Mouse (Mus musculus) testis, postnatal 10 days (tissue): ENCODE results near the gene Dytn.
"Not testable (repeated sequence)": the region's sequence is repeated elsewhere in the genome, so short reads cannot be mapped to it uniquely, and the experiment has no call there.

Experiments
- DNase-seq: peaks from one replicate; pipeline ENCODE4 v3.0.0; 2021; ENCODE audit warnings: low spot score

Gene Dytn

DNA sequence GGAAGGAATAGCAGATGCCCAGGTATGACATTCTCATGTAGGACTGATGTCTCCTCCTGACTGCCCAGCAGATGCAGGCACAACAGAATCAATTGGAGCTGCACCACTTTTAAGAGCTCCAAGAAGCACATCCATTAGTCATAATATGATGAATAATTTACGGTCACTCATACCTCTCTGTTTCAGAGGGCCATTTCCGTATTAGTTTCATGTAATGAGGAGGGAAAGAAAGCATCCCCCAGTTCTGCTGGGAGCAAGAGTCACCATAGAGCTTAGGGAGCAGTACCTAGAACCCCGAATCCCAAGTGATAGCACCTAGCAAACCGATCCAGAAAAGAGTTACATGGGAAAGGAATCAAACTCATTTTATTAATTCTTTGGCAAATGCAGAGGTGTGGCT lies at the start of gene Dytn:
Gene Dytn, minus strand, starts transcription at position 101 of the 400 bp plus-strand sequence.
- DNase-seq: no peak

DNA sequence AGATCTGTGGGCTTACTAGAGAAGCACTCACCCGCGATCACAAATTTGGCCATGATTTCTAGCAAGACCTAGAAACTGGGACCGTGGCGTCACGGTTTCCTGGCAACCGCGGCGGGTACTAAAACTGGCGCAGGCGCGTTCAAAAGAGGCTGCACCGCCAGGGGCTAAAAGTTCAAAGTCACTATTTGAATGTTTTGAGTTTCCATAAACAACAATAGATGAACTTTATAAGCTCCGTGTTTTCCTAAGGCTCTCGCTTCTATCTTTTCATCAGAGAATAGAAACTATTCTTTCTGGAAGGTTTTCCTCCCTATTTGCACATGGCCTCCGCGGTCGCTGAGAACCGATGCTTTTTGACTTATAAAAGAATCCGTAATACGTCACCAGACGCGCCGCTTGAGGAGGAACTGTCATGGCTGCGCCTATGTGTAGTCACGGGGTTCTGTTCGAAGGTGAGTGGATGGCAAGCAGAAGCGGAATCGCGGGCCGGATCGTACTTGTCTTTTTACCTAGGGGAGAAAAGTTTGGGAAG lies 43.6 kb upstream of the Dytn start, which contains the start of the genes Mdh1b and Fastkd2:
Gene Mdh1b, minus strand, starts transcription at position 79 of the 532 bp plus-strand sequence.
Gene Fastkd2, plus strand, starts transcription at position 375 of the 532 bp plus-strand sequence.
- DNase-seq: peak; percentile 86

DNA sequence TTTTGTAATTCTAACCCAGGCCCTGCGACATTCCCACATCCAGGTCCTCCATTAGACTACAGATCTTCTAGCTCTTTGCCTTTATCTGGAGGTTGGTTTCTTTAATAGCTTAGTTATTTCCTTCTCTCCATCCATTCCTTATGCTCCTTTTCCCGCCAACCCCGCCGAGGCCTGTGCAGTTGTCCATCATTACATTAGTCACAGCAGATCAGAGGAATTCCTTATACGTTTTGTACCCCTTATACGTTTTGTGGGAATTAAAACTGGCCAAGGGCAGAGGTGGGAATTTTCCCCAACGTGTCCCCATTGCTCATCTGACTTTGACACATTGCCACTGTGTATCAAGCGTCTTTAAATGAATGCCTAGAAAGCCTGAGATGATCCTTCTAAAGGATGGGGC lies 43.1 kb upstream of the Dytn start:
- DNase-seq: no peak

DNA sequence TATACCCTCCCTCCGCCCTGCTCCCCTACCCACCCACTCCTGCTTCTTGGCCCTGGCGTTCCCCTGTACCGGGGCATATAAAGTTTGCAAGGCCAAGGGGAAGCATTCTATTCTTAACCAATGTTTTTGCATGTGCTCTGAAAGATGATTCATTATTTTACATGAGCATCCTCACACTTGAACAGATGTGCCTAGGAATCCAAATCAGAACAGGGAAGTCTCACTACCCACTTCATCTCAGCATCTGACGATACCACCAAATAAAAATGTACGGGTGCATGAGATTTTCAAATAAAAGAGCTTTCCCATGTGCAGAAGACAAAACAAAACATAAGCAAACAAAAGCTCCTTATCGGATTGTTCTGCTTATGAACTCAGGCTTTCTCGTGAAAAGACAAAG lies 33.4 kb upstream of the Dytn start:
- DNase-seq: no peak

DNA sequence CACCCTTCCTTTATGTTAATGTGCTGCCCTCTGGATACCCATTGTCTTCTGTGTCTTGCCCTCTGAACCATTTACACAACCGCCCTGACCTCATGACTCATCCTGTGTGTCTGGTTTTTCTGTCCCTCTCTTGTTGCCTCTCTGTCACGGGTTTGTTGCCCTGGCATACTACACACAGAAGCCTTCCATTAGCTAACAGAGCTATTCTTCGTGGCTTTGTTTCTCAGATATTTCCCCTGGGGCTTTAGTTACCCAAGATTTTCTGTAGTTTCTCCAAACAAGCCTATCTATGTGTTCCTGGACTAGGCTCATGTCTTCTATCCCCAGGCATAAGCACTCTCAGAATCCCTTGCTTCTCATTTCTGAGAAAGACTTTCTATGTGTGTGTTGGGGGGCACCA lies 22.1 kb upstream of the Dytn start:
- DNase-seq: no peak

DNA sequence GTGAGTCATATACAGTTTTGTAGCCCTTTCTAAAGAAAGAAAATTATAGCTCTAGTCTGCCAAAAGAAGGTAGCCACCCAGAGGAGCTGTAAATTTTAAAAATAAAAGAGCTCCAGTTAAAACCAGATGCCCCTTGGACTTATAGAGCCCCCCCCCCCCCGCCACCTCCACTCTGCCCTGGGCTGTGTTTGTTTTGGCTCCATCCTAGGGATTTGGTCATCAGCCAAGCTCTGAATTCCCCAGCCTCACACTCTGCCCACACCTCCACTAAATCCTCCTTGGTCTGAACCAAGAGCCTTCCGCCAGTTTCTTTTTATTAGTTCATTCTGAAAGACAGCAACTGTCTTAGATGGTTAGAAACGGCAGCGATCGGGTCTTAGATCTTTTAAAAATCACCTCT lies 19.0 kb upstream of the Dytn start:
- DNase-seq: no peak

DNA sequence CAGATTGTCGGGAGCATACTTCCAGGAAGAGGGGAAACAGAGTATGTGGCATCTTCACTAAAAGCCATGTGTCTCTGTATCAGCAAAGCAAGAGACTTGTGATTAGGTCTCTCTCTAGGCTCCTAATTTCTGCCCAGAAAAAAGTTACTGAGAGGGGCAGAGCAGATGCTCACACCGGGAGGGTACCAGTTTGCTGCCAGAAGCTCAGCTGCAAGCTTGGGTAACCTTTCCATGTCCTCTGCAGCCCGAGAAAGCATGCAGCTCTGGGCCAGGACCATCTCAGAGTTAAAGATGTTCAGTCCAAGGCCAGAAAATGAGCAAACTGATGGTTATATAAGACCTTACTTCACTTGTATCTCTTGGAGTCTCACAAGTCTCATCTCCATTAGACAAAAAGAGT lies 10.1 kb upstream of the Dytn start:
- DNase-seq: no peak

DNA sequence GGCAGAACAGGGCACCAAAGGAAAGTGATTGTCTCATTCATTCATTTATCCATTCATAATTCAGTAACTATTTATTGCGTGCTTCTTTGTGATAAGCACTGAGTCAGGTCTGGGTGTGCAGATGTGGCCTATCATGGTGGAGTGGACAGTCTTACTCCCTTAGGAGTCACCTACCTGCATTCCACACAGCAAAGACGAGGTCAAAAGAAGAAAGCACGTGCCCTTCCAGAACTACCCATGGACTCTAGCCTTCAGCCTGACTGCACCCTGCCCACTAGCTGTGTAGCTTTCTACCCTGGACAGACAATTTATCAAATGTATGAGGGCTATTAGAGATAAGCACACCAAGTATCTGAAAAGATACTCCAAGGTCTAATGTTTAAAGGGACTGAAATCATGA lies 10.8 kb downstream of the Dytn start:
- DNase-seq: no peak

DNA sequence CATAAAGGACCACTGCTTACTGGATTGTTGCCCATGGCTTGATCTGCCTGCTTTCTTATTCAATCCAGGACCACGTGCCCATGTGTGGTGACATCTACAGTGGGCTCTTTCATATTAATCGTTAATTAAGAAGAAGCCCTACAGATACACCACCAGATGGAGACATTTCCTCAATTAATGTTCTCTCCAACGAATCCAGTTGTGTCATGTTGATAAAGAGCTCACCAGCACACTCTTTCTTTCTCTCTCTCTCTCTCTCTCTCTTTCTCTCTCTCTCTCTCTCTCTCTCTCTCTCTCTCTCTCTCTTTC lies 17.9 kb downstream of the Dytn start:
- DNase-seq: no peak

DNA sequence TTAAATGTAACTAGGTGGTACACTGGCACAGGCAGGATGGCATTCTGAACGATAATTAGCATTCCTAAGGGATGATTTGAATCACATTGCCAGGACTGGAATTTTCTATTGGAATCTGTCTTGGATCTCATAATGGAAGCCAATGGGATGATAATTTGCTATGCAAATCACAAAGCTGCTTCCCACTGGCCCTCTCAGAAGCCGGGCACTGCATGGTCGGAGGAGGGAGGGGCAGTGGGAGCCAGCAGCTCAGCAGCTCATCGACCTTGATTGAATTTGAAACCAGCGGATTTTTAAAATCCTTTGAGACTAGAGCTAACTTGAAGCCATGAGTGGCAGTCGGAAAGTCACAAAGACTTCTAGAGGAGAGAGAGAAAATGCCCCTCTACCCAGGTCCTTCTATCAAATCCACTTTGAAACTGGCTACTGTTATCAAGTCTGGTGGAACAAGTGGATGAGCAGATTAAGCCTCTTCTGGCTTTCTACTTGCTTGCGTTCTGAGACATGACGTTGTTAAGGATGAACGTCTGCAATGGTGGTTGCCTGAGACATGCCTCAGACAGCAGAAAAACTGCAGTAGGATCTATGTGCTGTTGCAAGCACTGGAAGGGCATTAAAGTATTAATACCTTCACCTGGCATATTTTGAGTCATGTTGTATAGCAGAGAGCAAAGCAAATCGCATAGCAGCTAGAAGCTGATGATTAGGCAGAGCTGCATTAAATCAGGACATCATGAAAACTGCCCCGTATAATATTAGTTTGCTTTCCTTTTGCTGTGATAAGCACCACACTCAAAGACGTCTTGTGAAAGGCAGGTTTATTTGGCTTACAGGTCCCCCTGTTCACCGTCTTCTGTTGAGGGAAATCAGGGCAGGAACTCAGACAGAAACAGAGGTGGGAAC lies 18.5 kb downstream of the Dytn start:
- no peak for DNase-seq

DNA sequence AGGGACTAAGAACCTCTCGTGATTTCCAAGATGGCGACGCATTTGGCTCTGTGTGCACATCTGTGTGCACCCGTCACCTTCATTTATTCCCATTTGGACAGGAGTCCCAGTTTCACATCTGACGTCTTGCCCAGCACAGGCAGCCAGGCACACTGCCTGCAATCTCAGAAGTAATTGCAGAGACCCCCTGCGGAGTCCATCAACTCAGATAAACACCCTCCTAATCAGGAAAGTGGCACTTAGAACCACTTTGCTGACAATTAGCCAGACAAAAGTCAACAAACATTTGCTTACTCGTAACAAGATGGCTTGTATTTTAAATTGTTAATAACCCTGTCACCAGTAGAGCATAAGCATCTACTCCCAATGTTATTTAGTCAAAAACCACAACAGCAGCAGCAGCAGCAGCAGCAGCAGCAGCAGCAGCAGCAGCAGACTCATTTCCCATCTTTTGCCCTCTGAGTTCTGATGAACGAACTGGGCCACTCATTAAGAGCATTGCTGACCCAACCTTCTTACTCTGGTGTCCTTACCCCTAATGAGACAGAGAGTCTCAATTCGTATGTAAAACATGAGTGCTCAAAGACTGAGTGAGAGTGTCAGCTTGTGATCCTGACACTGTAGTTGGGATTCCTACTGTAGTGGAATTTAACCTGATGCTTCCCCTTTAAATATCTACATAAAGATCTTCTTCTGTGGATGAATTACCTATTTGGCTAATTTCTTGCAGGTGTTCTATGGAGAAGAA lies 19.4 kb downstream of the Dytn start:
- DNase-seq: no peak

DNA sequence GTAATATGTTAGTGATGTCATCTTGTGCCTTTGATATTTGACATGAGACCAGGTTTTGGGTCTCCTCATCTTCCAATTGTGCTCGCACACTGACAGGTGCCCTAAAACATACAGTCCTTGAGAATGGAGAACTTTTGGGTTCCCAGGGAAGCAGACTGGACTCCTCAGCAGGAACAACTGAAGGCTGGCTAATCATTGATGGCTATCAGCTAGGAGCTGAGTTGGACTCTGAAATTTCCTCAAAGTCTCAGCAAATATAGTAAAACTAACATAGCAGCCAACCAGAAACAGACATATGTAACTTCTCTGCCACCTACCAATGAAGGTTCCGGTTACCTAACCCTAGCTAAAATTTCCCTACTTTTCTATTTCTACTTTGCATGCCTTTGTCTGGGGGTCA lies 20.6 kb downstream of the Dytn start:
- no peak for DNase-seq

DNA sequence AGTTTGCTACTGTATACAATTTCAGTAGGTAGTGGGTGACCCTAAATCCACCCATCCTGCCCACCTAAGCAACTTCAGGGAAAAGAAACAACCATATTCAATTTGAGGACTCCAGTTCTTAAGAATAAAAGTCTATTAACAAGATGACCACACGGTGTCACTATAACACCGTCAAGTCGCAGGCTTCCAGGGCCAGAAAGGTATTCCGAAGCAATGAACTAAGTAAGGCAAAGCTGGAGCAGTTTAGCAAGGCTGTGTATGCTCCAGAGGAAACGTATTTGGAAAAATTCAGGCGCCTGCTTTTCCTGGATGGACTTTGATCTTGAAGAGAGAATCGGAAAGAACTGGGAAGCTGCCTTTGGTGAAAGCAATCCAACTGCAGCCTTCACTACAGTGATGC lies 27.1 kb downstream of the Dytn start:
- no peak for DNase-seq

DNA sequence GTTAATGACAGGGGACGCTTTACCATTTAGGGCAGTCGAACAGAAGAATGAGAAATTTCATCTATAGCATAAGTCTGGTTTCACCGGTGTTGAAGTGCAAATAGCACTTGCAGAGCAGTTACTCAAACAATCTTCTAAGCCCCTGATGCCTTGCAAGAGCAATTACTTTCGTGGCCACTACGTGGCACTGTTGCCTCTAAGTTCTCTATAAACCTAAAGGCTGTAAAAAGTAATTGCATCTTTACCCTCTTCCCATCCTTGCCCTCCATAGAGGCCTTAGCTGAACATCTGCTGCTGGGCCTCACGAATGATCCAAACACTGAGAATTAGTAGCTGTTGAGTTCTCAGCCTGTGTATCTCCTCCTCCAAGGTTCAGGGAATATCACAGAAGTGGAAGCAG lies 28.7 kb downstream of the Dytn start:
- peak; percentile 76 for DNase-seq

DNA sequence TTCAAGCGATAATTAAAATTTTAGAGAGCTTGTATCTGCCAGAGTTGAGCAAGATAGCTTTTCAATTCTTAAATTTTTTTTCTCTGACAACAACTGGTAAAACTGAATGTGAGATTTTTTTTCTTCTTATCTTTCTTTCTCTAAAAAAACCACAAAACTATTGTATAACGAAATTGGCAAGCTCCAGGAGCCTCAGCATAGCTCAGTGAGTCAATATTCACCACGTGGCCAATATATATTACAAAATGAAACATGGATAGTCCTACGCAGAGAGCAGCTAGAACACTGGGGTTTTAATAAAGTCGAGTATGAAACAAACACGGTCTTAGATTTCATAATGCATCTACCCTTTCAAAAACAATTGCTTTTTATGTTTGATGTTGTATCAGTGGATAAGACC lies 46.8 kb downstream of the Dytn start:
- no peak for DNase-seq

DNA sequence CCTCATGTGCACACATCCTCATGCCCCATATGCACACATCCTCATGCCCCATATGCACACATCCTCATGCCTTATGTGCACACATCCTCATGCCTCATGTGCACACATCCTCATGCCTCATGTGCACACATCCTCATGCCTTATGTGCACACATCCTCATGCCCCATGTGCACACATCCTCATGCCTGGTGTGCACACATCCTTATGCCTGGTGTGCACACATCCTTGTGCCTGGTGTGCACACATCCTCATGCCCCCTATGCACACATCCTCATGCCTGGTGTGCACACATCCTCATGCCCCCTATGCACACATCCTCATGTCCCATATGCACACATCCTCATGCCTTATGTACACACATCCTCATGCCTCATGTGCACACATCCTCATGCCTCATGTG lies 56.3 kb downstream of the Dytn start:
- DNase-seq: not testable (repeated sequence)

DNA sequence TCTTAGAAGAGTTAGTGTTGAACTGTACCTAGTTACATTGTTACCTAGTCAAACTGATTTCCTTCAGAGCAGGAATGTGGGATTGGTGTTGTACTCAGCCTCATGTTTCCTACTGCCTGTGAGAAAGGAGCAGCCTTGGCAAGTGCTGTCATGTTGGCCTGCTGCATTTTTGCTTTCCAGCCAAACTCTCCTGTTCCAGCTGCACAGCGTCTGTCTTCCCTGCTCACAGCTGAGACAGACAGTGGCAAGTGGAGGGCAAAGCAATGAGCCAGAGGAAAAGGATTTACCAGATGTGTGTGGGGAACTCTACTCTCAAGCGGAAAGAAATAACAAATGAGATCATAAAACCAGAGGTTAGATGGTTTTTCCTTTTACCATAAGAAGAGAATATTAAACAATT lies 58.5 kb downstream of the Dytn start:
- DNase-seq: no peak

DNA sequence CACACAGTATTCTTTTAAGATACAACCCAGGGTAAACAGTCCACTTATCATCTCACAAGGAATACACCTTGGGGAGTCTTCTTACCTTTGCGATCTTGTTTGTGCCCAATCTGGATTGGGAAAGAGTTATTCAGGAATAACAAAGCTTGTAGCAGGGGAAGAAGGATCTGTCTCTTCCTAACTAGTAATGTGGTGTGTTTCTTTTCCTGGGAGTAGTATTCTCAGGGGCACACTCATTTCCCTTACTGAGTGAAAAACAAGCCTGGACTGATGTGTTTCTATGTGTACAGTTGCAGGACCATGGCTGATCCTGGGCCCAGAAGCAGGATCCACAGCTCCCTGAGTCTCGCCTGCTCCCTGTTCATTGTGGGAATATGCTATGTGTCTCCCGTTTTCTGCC lies 71.1 kb downstream of the Dytn start, which contains the start of gene Gm39653:
Gene Gm39653, plus strand, starts transcription at position 301 of the 400 bp plus-strand sequence.
- DNase-seq: no peak

DNA sequence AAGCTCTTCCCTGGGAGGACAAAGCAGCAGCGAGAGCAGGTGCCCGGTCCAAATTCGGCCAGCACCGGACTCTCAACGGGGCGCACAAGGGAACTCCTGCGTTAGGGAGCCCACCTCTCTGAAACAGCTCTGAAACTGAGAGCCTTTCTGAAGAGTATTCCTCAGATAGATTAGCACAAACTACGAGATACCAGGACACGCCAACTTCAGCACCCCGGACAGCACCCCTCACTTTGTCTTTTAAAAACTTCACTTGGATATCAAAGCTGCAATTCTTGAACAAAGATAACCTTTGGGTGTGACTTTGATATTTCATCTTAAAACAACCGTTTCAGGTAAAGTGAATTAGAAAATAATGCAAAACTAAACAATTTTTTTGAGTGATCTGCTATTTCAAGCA lies 72.1 kb downstream of the Dytn start:
- DNase-seq: peak; percentile 78

DNA sequence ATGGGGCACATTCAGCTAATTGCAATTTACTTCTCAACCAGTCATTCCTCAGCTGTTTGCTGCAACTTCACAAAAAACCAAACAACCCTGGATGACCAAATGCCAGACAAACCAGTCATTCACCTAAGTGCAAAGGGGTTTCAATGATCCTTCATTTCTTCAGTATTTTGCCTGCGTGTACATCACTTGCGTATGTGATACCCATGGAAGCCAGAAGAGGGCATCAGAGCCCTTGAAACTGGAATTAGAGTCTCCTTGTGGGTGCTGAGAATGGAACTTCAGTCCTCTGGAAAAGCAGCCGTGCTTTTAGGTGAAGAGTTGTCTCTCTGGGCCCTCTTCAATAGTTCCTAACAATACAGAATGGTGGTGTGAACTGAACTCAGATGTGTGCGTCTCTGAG lies 77.1 kb downstream of the Dytn start:
- DNase-seq: no peak

DNA sequence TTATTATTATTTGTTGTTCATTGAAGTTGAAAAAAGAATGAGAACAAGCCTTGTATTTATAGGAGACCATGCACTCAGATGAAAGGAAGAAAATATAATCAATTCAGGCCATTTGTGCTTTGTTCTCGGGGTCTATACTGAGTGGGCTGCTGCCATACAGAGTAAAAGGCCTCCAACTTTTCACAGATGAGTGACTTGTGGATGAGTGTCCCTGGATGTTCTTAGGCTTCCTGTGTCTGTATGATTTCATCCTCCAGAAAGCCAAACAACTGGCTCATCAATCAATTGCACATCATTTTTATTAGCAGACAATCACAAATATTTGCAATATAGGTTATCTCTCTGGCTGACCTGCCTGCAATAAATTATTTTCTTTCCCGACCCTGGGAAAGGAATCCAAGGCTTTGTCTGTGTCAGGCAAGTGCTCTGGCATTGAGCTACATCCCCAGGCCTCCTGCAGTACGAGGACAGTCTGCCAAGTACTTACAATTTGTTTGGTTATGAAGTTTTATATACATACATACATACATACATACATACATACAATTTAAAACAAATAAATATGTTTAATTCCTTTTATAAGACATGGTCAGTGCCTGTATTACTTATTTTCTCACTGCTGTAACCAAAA lies 82.7 kb downstream of the Dytn start:
- no peak for DNase-seq

DNA sequence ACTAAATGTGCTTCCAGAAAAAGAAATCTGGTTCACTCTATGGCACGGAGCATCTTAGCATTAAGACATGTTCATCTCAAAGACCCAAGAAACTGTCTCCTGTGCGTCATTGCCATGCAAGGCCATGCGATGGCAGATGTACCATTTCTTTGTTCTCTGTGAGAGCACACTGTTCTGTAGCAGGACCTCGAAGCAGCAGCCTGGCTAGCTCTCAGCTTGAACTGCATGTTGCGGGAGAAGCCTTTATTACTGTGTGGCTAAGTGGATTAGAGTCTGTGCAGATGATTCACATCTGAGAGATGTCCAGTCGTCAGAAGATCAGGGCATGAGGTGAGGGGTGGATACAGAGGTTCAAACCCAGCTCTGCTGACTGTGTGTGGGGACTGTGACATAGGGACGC lies 99.9 kb downstream of the Dytn start:
- no peak for DNase-seq

DNA sequence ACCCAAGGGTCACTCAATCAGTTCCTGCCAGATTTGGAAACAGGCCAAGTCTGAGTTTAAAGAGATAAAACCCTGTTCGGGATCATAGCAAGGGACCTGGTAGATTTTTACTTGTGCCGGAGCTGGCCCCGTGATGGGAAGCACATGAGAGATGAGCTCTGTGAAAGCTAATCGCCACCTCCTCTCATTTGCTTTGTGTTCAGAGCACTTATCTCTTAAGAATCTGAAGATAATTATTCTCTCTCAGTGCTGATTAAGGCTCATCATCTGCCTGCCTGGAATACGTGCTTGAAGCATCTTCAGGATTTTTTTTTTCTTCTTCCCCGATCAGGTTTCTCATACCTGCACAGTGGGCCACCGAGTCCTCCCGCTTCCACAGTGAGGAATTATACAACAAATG lies 107.6 kb downstream of the Dytn start:
- DNase-seq: no peak
